Mouse (Mus musculus): ENCODE results near the gene Sypl.

- TF ChIP-seq CTCF (IDR thresholded peaks at IDR 0.05; ENCODE audit: low read depth, low read length) = no peak
- no peak for TF ChIP-seq GATA2 (IDR thresholded peaks at IDR 0.05; ENCODE audit: borderline replicate concordance, low read depth, low read length)
- no peak for TF ChIP-seq TAL1 (conservative IDR thresholded peaks at IDR 0.05; ENCODE audit: low read depth, low read length)
- no peak for TF ChIP-seq GATA1 (IDR thresholded peaks at IDR 0.05; ENCODE audit: borderline replicate concordance, low read length)
Observed at GRCm38 (mm10) chr12:32943347-32943746, 10.3 kb upstream of the Sypl start.

Measured in G1E (cell line).